Mouse (Mus musculus): ENCODE data around the gene St7.
A peak's percentile ranks its signal among the peaks of the same experiment; 100 is the strongest.
"Not testable (repeated sequence)": the region's sequence is repeated elsewhere in the genome, so short reads cannot be mapped to it uniquely, and the experiment has no call there.

St7 gene

GRCm38 (mm10) chr6:17692647-17693046 lies at the start of gene St7:
Gene St7 (plus strand): TSS chr6:17692933.
- no peak for DNase-seq (ENCODE audit: low spot score in 2 of 2)

GRCm38 (mm10) chr6:17646107-17646506 lies 46.6 kb upstream of the St7 start:
- no peak for DNase-seq (ENCODE audit: low spot score in 2 of 2)

- DNase-seq (ENCODE audit: low spot score in 2 of 2) = no peak
Observed at GRCm38 (mm10) chr6:17652132-17652531, 40.6 kb upstream of the St7 start.

GRCm38 (mm10) chr6:17655080-17655479 lies 37.7 kb upstream of the St7 start:
- DNase-seq (ENCODE audit: low spot score in 2 of 2) = no peak

GRCm38 (mm10) chr6:17657308-17657707 lies 35.4 kb upstream of the St7 start:
- DNase-seq (ENCODE audit: low spot score in 2 of 2) = no peak

GRCm38 (mm10) chr6:17665348-17665747 lies 27.4 kb upstream of the St7 start:
- DNase-seq (ENCODE audit: low spot score in 2 of 2) = no peak

GRCm38 (mm10) chr6:17666024-17666423 lies 26.7 kb upstream of the St7 start:
- no peak for DNase-seq (ENCODE audit: low spot score in 2 of 2)

GRCm38 (mm10) chr6:17667813-17668212 lies 24.9 kb upstream of the St7 start:
- DNase-seq (ENCODE audit: low spot score in 2 of 2) = no peak

- DNase-seq (ENCODE audit: low spot score in 2 of 2) = no peak
Observed at GRCm38 (mm10) chr6:17668334-17668733, 24.4 kb upstream of the St7 start.

- DNase-seq (ENCODE audit: low spot score in 2 of 2) = no peak
Observed at GRCm38 (mm10) chr6:17669826-17670225, 22.9 kb upstream of the St7 start.

GRCm38 (mm10) chr6:17675019-17675756 lies 17.5 kb upstream of the St7 start:
- DNase-seq (ENCODE audit: low spot score in 2 of 2) = peak in 1 of 2 experiments; percentile 19

- no peak for DNase-seq (ENCODE audit: low spot score in 2 of 2)
Observed at GRCm38 (mm10) chr6:17677008-17677407, 15.7 kb upstream of the St7 start.

GRCm38 (mm10) chr6:17680266-17680925 lies 12.3 kb upstream of the St7 start:
- DNase-seq (ENCODE audit: low spot score in 2 of 2) = no peak

- DNase-seq (ENCODE audit: low spot score in 2 of 2) = no peak
Observed at GRCm38 (mm10) chr6:17681810-17682209, 10.9 kb upstream of the St7 start.

- no peak for DNase-seq (ENCODE audit: low spot score in 2 of 2)
Observed at GRCm38 (mm10) chr6:17688676-17689075, 4.1 kb upstream of the St7 start.

- peak; percentile 43 to 67 for DNase-seq (ENCODE audit: low spot score in 2 of 2)
Observed at GRCm38 (mm10) chr6:17693726-17694549, 1.2 kb downstream of the St7 start.

GRCm38 (mm10) chr6:17694550-17694951 lies 1.8 kb downstream of the St7 start:
- DNase-seq (ENCODE audit: low spot score in 2 of 2) = peak; percentile 64 to 81

GRCm38 (mm10) chr6:17696321-17696734 lies 3.6 kb downstream of the St7 start:
- DNase-seq (ENCODE audit: low spot score in 2 of 2) = peak in 1 of 2 experiments; percentile 24

- DNase-seq (ENCODE audit: low spot score in 2 of 2) = no peak
Observed at GRCm38 (mm10) chr6:17700936-17701612, 8.3 kb downstream of the St7 start.

- not testable (repeated sequence) for DNase-seq (ENCODE audit: low spot score in 2 of 2)
Observed at GRCm38 (mm10) chr6:17704038-17704437, 11.3 kb downstream of the St7 start.

- DNase-seq (ENCODE audit: low spot score in 2 of 2) = no peak
Observed at GRCm38 (mm10) chr6:17705973-17706372, 13.2 kb downstream of the St7 start.

- DNase-seq (ENCODE audit: low spot score in 2 of 2) = no peak
Observed at GRCm38 (mm10) chr6:17718978-17719377, 26.2 kb downstream of the St7 start.

Measured in urinary bladder, adult 18-20 months (tissue).